Mouse (Mus musculus) hindbrain, embryonic 12.5 days (tissue): ENCODE data around the gene Rec114. TPM values are rescaled to one million over a fixed set of nuclear protein-coding genes. Genes with fewer than 3 reads are reported as not detected.
A peak's percentile ranks its signal among the peaks of the same experiment; 100 is the strongest.

Experiments
- ATAC-seq: fragments of 200-750 bp; cut with Nextera tagmentation; 2 replicates; pipeline ENCODE4 v1.8.0; 2017; ENCODE audit warnings: moderate TSS enrichment; ENCODE audit not compliant: low FRiP score
- H3K27ac ChIP-seq: fragments of 300-500 bp; sonication (generic); 2 replicates; pipeline ENCODE4 v1.5.1; 2016; ENCODE audit warnings: mild to moderate bottlenecking
- H3K27me3 ChIP-seq: fragments of 300-500 bp; sonication (generic); 2 replicates; pipeline ENCODE4 v1.6.1; 2016; ENCODE audit warnings: mild to moderate bottlenecking
- H3K36me3 ChIP-seq: fragments of 300-500 bp; sonication (generic); 2 replicates; pipeline ENCODE4 v1.6.1; 2016; ENCODE audit warnings: mild to moderate bottlenecking
- H3K4me1 ChIP-seq: fragments of 300-500 bp; sonication (generic); 2 replicates; pipeline ENCODE4 v1.6.1; 2016
- H3K4me2 ChIP-seq: fragments of 300-500 bp; sonication (generic); replicated peaks from 2 replicates; pipeline ENCODE4 v1.6.1; 2016; ENCODE audit warnings: mild to moderate bottlenecking
- H3K4me3 ChIP-seq: fragments of 300-500 bp; sonication (generic); 2 replicates; pipeline ENCODE4 v1.5.1; 2016; ENCODE audit warnings: mild to moderate bottlenecking
- H3K9ac ChIP-seq: fragments of 300-500 bp; sonication (generic); 2 replicates; pipeline ENCODE4 v1.6.1; 2016; ENCODE audit warnings: mild to moderate bottlenecking, moderate library complexity
- H3K9me3 ChIP-seq: fragments of 300-500 bp; sonication (generic); replicated peaks from 2 replicates; pipeline ENCODE4 v1.6.1; 2016; ENCODE audit warnings: mild to moderate bottlenecking
- WGBS: fragments of 180-500 bp; shearing (Covaris S2); methylation state at CpG from one replicate; pipeline ENCODE4 v1.1.7; 2016; 5-methylcytosine and 5-hydroxymethylcytosine counted together
- polyA plus RNA-seq: library from polyadenylated mRNA; unstranded; fragments of >200 nt; fragmentation: Nextera tagmentation; extraction: Ambion mirVana; gene quantifications from 2 replicates; pipeline ENCODE4 v1.2.1, GENCODE M21; 2016

The Rec114 gene
- polyA plus RNA-seq, 1 experiment from 2014 or later: 3.5 TPM

DNA sequence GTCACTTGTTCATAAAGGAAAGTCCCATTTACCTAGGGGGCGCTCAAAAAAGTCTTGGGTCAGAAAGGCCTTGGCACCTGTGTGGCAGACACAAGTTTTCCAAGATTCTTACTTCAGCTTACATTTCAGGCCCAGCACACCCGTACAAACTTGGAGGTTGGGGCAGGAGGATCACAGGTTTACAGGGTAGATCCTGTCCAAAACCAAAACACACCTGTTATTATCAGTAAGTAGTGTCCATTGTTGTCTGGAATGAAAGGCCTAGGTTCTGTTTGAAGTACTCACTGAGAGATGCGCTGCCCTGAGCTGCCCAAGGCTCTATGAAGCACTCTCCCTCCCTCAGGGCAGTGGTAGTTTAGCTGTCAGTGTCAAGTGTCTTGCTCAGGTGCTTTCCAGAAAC, 84.4 kb downstream of the Rec114 start:
- Histone ChIP-seq H3K9ac (no peak overlapping the region), H3K36me3 (peaks cover 23% of the 10 kb centered on the region), H3K27ac (no peak overlapping the region), H3K4me1 (no peaks in the 10 kb centered on the region), H3K9me3 (no peaks in the 10 kb centered on the region), H3K4me2 (no peak overlapping the region), H3K27me3 (no peaks in the 10 kb centered on the region), H3K4me3 (no peak overlapping the region)
- WGBS: 85% methylated on average over 3 of the region's 3 CpGs
- ATAC-seq: no peak

DNA sequence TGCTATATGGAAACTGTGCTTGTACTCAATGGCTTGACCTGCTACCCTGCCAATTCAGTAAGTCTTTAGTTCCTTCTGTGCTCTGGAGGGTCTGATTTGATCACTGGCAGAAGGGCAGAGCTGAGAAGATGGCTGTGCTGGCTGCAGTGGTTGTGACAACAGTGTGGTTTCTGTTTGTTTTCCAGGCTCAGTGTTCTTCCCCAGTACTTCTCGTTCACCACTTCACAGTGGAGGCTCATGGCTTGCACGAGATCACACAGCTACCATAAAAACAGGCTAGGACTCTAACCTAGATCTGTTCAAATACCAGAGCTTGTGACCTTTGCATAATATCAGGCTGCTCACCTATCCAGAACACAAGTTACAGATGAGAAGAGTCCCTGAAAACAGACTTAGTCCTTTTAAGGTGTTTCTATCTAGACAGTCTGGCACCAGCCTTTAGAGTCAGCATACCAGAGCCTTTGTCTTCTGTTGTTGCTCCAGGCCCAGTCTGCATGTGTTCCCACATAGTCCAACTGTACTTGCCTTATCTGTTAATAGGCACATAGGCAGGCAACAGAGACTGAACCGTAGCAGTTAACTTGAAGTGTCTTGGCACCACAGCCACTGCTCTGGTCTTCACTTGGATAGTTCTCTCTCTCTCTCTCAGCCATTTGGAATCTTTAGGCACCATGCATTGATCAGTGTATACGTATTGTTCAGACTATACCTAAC, 85.0 kb downstream of the Rec114 start:
- H3K9ac ChIP-seq: no peak overlapping the region
- H3K4me1 ChIP-seq: no peaks in the 10 kb centered on the region
- WGBS: 94% methylated on average over 4 of the region's 4 CpGs
- H3K36me3 ChIP-seq: peaks cover 20% of the 10 kb centered on the region
- no peak overlapping the region for H3K4me2 ChIP-seq
- H3K27ac ChIP-seq: no peak overlapping the region
- H3K4me3 ChIP-seq: no peak overlapping the region
- no peak for ATAC-seq
- H3K27me3 ChIP-seq: no peaks in the 10 kb centered on the region
- no peaks in the 10 kb centered on the region for H3K9me3 ChIP-seq

DNA sequence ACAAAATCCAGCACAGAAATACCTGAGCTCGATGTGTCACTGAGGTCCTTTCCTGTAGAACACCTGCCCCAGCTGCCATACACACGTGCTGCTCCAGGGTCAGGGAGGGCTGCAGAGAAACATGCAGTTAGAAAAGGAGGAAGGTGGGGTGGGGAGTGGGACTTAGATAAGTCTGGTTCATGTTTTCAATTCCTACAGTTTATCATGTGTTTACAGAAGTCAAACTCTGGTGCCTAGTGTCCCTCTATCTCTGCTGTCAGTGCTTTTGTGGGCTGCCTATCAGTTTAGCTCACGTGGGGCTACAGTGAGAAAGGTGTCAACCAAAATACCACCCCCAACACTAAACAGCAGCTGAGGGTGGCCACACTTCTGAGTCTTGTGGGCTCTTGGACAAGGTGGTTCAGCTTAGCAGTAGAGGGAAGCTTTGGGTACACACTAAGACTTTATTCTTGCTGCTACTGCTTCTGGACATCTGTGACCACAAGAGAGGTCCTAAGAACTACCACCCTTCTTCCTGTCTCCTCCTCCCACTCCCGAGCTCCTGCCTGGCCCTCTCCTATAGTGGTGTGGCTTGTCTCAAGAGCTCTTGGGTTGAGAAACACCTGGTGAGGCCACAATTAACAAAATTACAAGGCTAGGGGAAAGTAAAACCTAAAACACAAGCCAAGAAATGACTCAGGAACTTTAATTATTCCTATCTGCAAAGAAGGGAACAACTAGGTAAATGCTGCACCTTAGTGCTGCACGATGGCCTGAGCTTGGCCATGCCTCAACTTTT, 85.8 kb downstream of the Rec114 start:
- Histone ChIP-seq H3K9me3 (no peaks in the 10 kb centered on the region), H3K4me2 (no peak overlapping the region), H3K4me1 (no peaks in the 10 kb centered on the region), H3K4me3 (no peak overlapping the region), H3K27ac (no peak overlapping the region), H3K9ac (no peak overlapping the region), H3K27me3 (no peaks in the 10 kb centered on the region), H3K36me3 (peaks cover 20% of the 10 kb centered on the region)
- ATAC-seq: no peak
- WGBS: 95% methylated on average over 5 of the region's 5 CpGs

DNA sequence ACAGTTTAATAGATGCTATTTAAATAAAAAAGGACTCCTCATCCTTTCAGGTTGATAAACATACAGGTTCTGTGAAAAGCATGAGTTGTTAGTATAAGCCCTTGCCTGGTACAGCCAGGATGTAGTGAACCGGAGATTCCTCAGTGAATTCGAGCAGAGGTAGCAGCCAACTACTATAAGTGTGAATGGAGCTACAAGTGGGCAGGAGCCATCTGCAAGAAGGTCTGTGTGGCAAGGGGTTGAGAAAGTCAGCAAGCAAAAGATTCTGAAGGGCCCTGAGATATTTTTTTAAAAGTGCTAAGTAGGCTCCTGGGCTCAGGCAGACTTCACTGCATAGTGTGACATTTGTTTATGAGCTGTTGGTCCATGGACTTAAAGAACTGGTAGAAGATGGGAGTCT, 86.9 kb downstream of the Rec114 start:
- Histone ChIP-seq H3K36me3 (peaks cover 17% of the 10 kb centered on the region), H3K4me3 (no peak overlapping the region), H3K27ac (no peak overlapping the region), H3K4me2 (no peak overlapping the region), H3K9me3 (no peaks in the 10 kb centered on the region), H3K4me1 (no peaks in the 10 kb centered on the region), H3K27me3 (no peaks in the 10 kb centered on the region), H3K9ac (no peak overlapping the region)
- no peak for ATAC-seq
- WGBS: 94% methylated on average over 2 of the region's 2 CpGs

DNA sequence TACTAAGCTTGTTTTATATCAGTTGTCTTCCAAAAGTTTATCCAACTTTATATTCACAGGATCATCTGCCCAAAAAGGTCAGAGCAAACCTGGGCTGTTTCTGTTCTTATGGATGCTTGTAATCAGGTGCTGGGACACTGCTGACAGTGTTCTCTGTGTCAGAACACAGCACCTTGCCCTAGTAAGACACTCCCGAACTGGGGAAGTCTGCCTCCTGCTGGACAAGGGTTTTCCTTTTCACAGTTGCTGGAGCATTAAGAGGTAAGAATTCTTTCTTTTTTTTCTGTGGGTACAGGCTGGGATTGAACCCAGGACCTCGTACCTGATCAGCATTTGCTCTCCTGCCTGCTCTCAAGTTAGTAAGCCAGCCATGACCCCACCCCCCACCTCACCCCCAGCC, 87.4 kb downstream of the Rec114 start:
- 61% methylated on average over 2 of the region's 2 CpGs for WGBS
- Histone ChIP-seq H3K27ac (no peak overlapping the region), H3K9me3 (no peaks in the 10 kb centered on the region), H3K9ac (no peak overlapping the region), H3K4me3 (no peak overlapping the region), H3K4me2 (no peak overlapping the region), H3K27me3 (no peaks in the 10 kb centered on the region), H3K4me1 (no peaks in the 10 kb centered on the region), H3K36me3 (peaks cover 17% of the 10 kb centered on the region)
- no peak for ATAC-seq

DNA sequence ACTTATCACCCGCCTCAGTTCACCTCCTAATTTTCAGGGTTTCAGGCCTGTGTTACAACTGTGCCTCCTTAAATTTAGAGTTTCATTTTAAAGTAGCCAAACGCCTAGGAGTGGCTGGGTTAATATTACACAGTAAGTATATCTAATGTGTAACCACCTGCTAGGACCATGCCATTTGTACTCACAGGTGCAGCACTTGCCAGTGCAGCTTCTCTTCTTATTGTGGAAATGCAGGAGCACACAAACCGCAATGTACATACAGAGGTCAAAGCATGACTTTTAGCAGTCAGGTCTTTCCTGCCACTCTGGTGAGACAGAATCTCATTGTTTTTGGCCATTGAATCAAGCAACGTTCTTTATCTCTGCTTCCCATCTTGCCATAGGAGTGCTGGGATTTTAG, 89.3 kb downstream of the Rec114 start:
- no peak for ATAC-seq
- H3K4me3 ChIP-seq: no peak overlapping the region
- H3K9ac ChIP-seq: no peak overlapping the region
- H3K4me1 ChIP-seq: no peaks in the 10 kb centered on the region
- WGBS: 81% methylated on average over 4 of the region's 4 CpGs
- no peak overlapping the region for H3K4me2 ChIP-seq
- no peak overlapping the region for H3K27ac ChIP-seq
- no peaks in the 10 kb centered on the region for H3K9me3 ChIP-seq
- peaks cover 17% of the 10 kb centered on the region for H3K36me3 ChIP-seq
- no peaks in the 10 kb centered on the region for H3K27me3 ChIP-seq

DNA sequence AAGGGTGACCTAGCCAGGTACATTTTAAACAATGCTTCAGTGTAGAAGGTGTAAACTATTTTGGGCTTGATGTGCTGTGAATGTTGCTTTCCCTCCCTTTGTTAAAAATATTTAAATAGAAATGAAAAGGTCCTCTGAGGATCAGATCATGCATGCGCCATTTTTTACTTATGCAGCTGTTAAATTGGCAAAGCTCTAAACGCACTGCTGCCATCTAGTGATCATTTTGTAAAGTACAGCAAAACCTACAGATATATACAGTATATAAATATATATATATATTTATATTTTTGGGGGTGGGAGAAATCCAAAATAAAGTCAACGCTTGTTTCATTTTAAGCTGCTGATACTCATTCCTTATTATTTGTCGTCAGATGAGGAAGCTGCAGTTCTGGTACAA, 91.8 kb downstream of the Rec114 start:
- no peaks in the 10 kb centered on the region for H3K4me1 ChIP-seq
- no peak overlapping the region for H3K4me3 ChIP-seq
- 0 out of 2 replicates have a peak, but pooled peaks cover 2% of the 10 kb centered on the region for H3K36me3 ChIP-seq
- no peak overlapping the region for H3K9ac ChIP-seq
- WGBS: 67% methylated on average over 4 of the region's 4 CpGs
- ATAC-seq: no peak
- H3K9me3 ChIP-seq: no peaks in the 10 kb centered on the region
- no peaks in the 10 kb centered on the region for H3K27me3 ChIP-seq
- no peak overlapping the region for H3K4me2 ChIP-seq
- H3K27ac ChIP-seq: no peak overlapping the region

DNA sequence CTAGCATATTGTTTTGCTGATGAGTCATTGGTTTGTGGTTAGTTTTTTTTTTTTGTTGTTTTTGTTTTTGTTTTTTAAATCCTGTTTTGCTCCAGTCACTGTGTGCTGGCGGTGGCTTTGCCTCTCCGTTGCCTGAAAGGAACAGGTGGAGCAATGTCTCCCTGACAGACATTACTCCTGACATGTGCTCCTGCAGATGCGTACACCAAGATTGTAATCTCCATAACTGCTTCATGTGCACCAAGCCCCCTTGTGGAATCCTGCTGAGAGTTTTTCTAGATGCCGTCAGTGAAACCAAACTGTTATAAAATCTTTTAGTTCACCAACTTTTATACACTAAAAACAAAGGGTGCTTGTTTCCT, 94.5 kb downstream of the Rec114 start:
- Histone ChIP-seq H3K36me3 (0 out of 2 replicates have a peak, but pooled peaks cover 6% of the 10 kb centered on the region), H3K27ac (no peak overlapping the region), H3K4me1 (no peaks in the 10 kb centered on the region), H3K4me3 (no peak overlapping the region), H3K27me3 (no peaks in the 10 kb centered on the region), H3K9me3 (no peaks in the 10 kb centered on the region), H3K9ac (no peak overlapping the region), H3K4me2 (no peak overlapping the region)
- ATAC-seq: no peak
- WGBS: 76% methylated on average over 4 of the region's 4 CpGs

DNA sequence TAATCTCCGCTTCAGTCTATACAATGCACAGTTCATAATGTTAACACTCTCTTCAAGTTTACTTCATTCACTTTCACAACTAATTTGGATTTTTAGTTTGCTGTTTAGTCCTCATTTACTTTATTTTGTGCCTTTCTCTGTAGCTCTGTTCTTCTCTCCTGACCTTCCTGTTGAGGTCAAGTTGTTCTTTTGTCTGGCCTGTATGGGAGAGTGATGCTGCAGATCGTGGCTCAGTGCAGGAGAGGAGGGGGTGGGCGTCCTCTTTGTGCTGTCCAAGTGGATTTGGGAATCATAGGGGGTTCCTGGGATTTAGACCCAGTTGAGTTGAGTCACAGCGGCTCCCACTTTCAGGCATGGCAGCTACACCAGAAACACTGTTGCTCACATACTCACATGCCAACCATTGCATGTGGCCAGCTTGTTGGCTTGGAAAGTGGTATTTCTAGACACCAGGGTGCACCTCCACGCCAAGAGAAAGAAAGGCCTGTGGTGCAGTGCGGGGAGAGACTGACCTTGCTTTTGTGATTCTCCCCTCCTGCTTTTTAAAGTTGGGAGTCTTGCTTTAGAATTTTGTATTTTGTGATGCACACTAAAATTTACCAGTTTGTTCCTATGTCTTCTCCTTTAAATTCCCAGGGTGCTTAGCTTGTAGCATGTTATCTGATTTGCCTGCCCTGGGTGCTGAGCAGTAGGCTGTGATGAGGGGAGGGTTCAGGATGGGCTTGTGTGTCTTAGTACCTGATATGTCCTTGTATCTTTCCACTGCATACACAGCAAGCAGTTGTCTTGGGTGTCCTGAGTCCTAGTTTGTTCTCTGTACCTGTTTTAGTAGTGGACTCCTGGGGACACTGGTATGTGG, 95.1 kb downstream of the Rec114 start:
- Histone ChIP-seq H3K9ac (no peak overlapping the region), H3K27me3 (no peaks in the 10 kb centered on the region), H3K4me1 (no peaks in the 10 kb centered on the region), H3K4me3 (no peak overlapping the region), H3K27ac (no peak overlapping the region), H3K4me2 (no peak overlapping the region), H3K9me3 (no peaks in the 10 kb centered on the region), H3K36me3 (peaks cover 12% of the 10 kb centered on the region)
- ATAC-seq: no peak
- WGBS: 59% methylated on average over 6 of the region's 6 CpGs

DNA sequence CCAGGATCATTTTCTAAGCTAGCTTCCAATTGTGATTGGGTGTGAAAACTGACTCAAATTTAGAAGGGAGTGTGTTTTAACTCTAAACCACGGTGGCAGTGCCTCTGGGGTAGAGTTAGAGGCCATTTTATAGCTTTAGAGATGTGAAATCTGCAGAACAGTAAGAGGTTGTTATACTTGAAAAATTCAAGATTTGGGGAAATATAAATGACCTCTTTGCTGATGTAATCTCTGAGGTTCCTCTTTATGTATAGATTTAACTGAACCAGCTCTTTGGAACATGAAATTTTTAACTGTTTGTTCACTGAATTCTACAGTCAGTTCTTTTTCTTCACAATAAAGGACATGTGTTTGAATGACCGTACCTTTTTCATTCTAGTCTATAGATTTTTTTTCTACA, 113.3 kb downstream of the Rec114 start:
- WGBS: 84% methylated on average over 2 of the region's 2 CpGs

DNA sequence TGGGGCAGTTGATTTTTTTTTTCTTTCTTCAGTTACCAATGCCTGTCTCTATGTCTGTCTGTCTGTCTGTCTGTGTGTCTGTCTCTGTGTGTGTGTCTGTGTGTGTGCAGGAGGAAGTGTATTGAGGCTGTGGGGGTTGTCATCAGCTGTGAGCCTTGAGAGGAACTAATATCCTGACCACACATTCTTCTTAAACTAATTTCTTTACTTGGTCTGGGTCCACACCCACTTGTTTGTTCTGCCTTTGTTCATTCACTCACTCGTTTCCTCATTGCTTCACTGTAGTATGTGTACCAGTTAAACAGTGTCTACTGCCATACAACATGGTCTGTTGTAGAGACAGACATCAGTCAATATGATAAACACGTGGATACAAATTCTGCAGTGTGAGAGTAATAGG, 116.6 kb downstream of the Rec114 start:
- Histone ChIP-seq H3K9ac (no peak overlapping the region), H3K27ac (no peak overlapping the region), H3K4me1 (no peaks in the 10 kb centered on the region), H3K9me3 (no peaks in the 10 kb centered on the region), H3K27me3 (no peaks in the 10 kb centered on the region), H3K4me2 (no peak overlapping the region), H3K36me3 (peaks cover 9% of the 10 kb centered on the region; the same call in 1 of the 2 replicates), H3K4me3 (no peak overlapping the region)
- no peak for ATAC-seq
- WGBS: 88% methylated on average over 2 of the region's 2 CpGs

More for the DNA sequence above, 113.3 kb downstream of the Rec114 start:
- H3K36me3 ChIP-seq: peaks cover 14% of the 10 kb centered on the region; the same call in 1 of the 2 replicates
- H3K27me3 ChIP-seq: no peaks in the 10 kb centered on the region
- H3K27ac ChIP-seq: no peak overlapping the region
- H3K9ac ChIP-seq: no peak overlapping the region
- H3K4me1 ChIP-seq: no peaks in the 10 kb centered on the region
- no peak overlapping the region for H3K4me2 ChIP-seq
- H3K9me3 ChIP-seq: no peaks in the 10 kb centered on the region
- no peak for ATAC-seq
- no peak overlapping the region for H3K4me3 ChIP-seq

DNA sequence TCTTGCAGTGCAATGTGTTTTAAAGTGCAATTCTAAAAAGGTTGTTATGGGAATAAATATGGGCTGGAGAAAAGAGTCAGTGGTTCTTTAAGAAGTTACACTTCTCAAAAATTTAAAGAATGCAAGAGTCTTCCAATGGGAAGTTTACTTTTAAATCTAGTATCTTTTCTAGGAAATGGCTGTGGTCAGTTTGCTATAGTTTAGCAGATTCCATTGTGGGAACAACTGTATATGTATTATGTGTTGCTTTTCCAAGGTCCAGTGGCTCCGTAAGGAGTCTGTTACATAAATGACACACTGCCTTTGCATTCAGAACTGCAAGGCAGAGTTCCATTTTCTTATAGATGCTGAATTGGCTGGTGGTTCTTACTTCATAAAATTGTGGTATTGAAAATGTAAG, 120.8 kb downstream of the Rec114 start:
- ATAC-seq: no peak
- H3K4me2 ChIP-seq: no peak overlapping the region
- no peaks in the 10 kb centered on the region for H3K9me3 ChIP-seq
- H3K27ac ChIP-seq: 0 out of 2 replicates have a peak overlapping the region, but pooled peaks have one; percentile 0
- no peaks in the 10 kb centered on the region for H3K4me1 ChIP-seq
- no peak overlapping the region for H3K4me3 ChIP-seq
- no peak overlapping the region for H3K9ac ChIP-seq
- H3K27me3 ChIP-seq: no peaks in the 10 kb centered on the region
- WGBS: 85% methylated on average over 1 of the region's 1 CpGs
- H3K36me3 ChIP-seq: peaks cover 5% of the 10 kb centered on the region; the same call in 1 of the 2 replicates
